15 mouse cellular contexts compared by ENCODE assay signal in genomic region chr14:21299743-21300142, GRCm38 (mm10).
"Had no signal": no experiment of that assay in that cellular context is flagged by ENCODE, and none has a peak within 500 bp of the region (broad histone marks: within the 10 kb centered on the region; RNA-seq: fewer than 3 reads in every experiment).

No protein-coding gene starts in this region.

- H3K4me3 ChIP-seq: layer of hippocampus, adult 2 months; limb, embryonic 10.5 days; liver, embryonic 12.5 days; myocyte; neural tube, embryonic 15.5 days; stomach, embryonic 15.5 days had no signal

- H3K36me3 ChIP-seq: liver, embryonic 12.5 days; neural tube, embryonic 15.5 days; stomach, embryonic 15.5 days had no signal

- H3K27ac ChIP-seq: kidney, postnatal 0 days; layer of hippocampus, adult 2 months; liver, embryonic 12.5 days; neural tube, embryonic 15.5 days; stomach, embryonic 15.5 days had no signal

- H3K4me1 ChIP-seq: liver, embryonic 12.5 days; neural tube, embryonic 15.5 days; stomach, embryonic 15.5 days had no signal

- H3K27me3 ChIP-seq: liver, embryonic 12.5 days; neural tube, embryonic 15.5 days; stomach, embryonic 15.5 days had no signal

- H3K4me2 ChIP-seq: liver, embryonic 12.5 days; lung, embryonic 14.5 days; neural tube, embryonic 15.5 days; stomach, embryonic 15.5 days had no signal

- DNase-seq: kidney, adult 2 months; kidney, postnatal 36 days; lung, embryonic 14.5 days; lung, postnatal 10 days; lung, postnatal 4 days; midbrain, embryonic 14.5 days; thymus, adult 2 months; thymus, postnatal 25 days had no signal

- H3K9me3 ChIP-seq: limb, embryonic 10.5 days; liver, embryonic 12.5 days; neural tube, embryonic 15.5 days; stomach, embryonic 15.5 days had no signal

- ATAC-seq: liver, embryonic 12.5 days had no signal

- H3K9ac ChIP-seq: liver, embryonic 12.5 days; lung, embryonic 14.5 days; neural tube, embryonic 15.5 days; stomach, embryonic 15.5 days had no signal
